Mouse (Mus musculus) forebrain, embryonic 16.5 days (tissue): ENCODE measurements around the gene Polr2i. TPM values are rescaled to one million over a fixed set of nuclear protein-coding genes. Genes with fewer than 3 reads are reported as not detected.

Experiments
- ATAC-seq: fragments of 200-750 bp; cut with Nextera tagmentation; 2 replicates; pipeline ENCODE4 v1.8.0; 2017; ENCODE audit warnings: mild to moderate bottlenecking, moderate library complexity
- H3K27ac ChIP-seq: fragments of 300-500 bp; sonication (generic); 2 replicates; pipeline ENCODE4 v1.5.1; 2014; ENCODE audit warnings: low read length, control low read depth
- H3K27me3 ChIP-seq: fragments of 300-500 bp; sonication (generic); replicated peaks from 2 replicates; pipeline ENCODE4 v1.6.1; 2014; ENCODE audit warnings: low read length; ENCODE audit not compliant: control insufficient read depth, insufficient read depth
- H3K36me3 ChIP-seq: fragments of 300-500 bp; sonication (generic); 2 replicates; pipeline ENCODE4 v1.6.1; 2014; ENCODE audit not compliant: control insufficient read depth, insufficient read depth
- H3K4me1 ChIP-seq: fragments of 300-500 bp; sonication (generic); replicated peaks from 2 replicates; pipeline ENCODE4 v1.6.1; 2014; ENCODE audit warnings: low read length; ENCODE audit not compliant: control insufficient read depth, insufficient read depth
- H3K4me2 ChIP-seq: fragments of 300-500 bp; sonication (generic); 2 replicates; pipeline ENCODE4 v1.6.1; 2014; ENCODE audit warnings: mild to moderate bottlenecking, low read length, control low read depth
- H3K4me3 ChIP-seq: fragments of 300-500 bp; sonication (generic); replicated peaks from 2 replicates; pipeline ENCODE4 v1.5.1; 2014; ENCODE audit warnings: mild to moderate bottlenecking, low read length, control low read depth
- H3K9ac ChIP-seq: fragments of 300-500 bp; sonication (generic); replicated peaks from 2 replicates; pipeline ENCODE4 v1.6.1; 2014; ENCODE audit warnings: low read depth, low read length, control low read depth
- H3K9me3 ChIP-seq: fragments of 300-500 bp; sonication (generic); 2 replicates; pipeline ENCODE4 v1.6.1; 2016; ENCODE audit warnings: low read length; ENCODE audit not compliant: control insufficient read depth
- WGBS: fragments of 180-500 bp; shearing (Covaris S2); extraction: QIAGEN DNeasy Blood & Tissue Kit; methylation state at CpG from one replicate; pipeline ENCODE4 v1.1.7; 2014; 5-methylcytosine and 5-hydroxymethylcytosine counted together
- polyA plus RNA-seq: library from polyadenylated mRNA; unstranded; fragments of >200 nt; fragmentation: Nextera tagmentation; extraction: Ambion mirVana; gene quantifications from 2 replicates; pipeline ENCODE4 v1.2.1, GENCODE M21; 2015

The Polr2i gene
- polyA plus RNA-seq, 1 experiment from 2014 or later: 165 TPM

DNA sequence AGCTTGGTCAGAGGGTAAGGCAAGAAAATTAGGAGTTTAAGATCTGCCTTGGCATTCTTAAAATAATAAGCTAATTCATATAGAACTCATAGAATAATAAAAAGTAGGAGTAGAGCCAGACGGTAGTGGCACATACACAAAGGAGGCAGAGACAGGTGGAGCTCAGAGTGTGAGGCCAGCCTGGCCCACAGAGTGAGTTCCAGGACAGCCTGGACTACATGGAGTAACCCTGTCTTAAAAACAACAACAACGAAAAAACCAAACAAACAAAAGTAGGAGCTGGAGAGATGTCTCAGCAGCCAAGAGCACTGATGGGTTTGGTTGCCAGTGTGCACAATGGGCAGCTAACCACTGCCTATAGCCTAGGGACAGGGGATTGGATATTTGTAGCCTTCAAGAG is 14.5 kb upstream of the Polr2i start:
- Histone ChIP-seq H3K9ac (no peak overlapping the region), H3K36me3 (no peaks in the 10 kb centered on the region), H3K27me3 (no peaks in the 10 kb centered on the region), H3K9me3 (no peaks in the 10 kb centered on the region), H3K4me3 (no peak overlapping the region), H3K4me2 (no peak overlapping the region), H3K4me1 (peaks cover 8% of the 10 kb centered on the region), H3K27ac (no peak overlapping the region)
- 0 out of 2 replicates have a peak, but pooled peaks have one; percentile 26 for ATAC-seq
- 78% methylated on average over 2 of the region's 2 CpGs for WGBS

DNA sequence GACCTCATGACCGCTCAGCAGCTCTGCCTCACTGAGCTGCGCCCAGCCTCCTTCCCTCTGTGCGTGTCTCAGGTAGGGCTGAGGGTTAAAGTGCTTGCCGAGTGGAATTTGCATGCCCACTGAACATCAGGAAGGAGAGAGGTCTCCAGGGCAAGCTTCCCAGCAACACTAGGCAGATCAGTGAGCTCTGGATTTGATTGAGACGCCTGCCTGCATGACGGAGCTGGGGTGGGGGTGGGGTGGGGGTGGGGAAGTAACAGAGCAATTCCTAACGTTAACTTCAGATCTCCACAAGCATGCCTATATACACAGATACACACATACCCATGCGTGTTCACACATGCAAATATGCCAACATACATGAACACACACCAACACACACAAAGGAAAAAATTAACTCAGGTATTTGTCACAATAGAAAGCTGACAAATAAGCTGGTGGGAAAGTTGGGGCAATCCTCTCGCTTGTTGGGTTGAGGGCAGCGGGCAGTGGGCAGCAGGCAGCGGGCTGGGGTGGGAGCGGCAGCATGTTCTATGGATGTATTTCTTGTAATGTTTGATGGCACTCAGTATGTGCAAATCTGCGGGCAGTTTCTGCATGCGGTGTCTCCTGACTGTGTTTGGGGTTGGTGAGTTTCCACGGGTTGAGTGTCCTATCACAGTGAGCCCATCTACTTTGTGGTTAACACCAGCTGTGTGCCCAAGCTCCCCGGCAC is 12.3 kb upstream of the Polr2i start:
- no peaks in the 10 kb centered on the region; the same call in 1 of the 2 replicates for H3K9me3 ChIP-seq
- 2% methylated on average over 16 of the region's 16 CpGs for WGBS

DNA sequence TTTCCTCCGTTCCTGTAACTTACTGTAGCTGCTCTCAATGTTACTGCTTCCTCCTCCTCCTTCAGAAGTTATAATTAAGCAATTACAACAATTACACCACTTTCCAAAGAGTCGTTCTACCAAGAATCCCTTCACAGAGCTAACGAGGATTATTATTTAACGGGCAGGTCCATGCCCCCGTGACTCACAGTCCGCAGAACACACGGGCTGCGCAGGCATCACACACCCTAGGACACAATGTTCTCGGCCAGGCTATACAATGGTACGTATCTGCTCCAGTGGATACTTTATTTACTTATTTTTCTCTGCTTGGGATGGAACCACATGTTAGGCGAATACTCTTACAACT is 11.8 kb upstream of the Polr2i start:
- Histone ChIP-seq H3K4me1 (peaks cover 8% of the 10 kb centered on the region), H3K9me3 (no peaks in the 10 kb centered on the region; the same call in 1 of the 2 replicates), H3K4me2 (peak overlapping the region; percentile 54), H3K36me3 (peaks cover 11% of the 10 kb centered on the region), H3K9ac (peak overlapping the region; percentile 12), H3K27ac (no peak overlapping the region), H3K4me3 (peak overlapping the region; percentile 43), H3K27me3 (no peaks in the 10 kb centered on the region)
- ATAC-seq: no peak
- WGBS: 13% methylated on average over 11 of the region's 11 CpGs

More for the DNA sequence above, 12.3 kb upstream of the Polr2i start:
- Histone ChIP-seq H3K27me3 (no peaks in the 10 kb centered on the region), H3K9ac (peak overlapping the region; percentile 55), H3K4me1 (peaks cover 8% of the 10 kb centered on the region), H3K36me3 (peaks cover 10% of the 10 kb centered on the region), H3K27ac (peak overlapping the region; percentile 18; the same call in 1 of the 2 replicates), H3K4me2 (peak overlapping the region; percentile 54), H3K4me3 (peak overlapping the region; percentile 43)
- peak; percentile 62 for ATAC-seq

DNA sequence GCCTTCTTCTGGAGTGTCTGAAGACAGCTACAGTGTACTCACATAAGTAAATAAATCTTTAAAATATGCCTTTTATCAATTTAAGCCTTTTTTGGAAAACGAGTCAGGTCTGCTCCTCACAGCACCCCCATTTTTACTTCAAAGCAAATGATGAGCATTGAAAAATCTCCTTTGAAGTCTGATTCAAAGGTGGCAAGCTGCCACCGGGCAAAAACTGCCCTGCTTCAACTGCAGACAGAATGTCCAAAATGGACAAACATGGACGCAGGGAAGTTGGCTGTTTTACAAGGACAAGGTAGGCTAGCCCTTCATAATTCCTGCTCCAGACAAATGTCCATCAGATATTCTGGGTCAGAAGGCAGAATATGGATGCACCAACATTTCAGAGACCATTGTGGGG is 10.3 kb upstream of the Polr2i start:
- Histone ChIP-seq H3K4me2 (no peak overlapping the region), H3K36me3 (peaks cover 19% of the 10 kb centered on the region), H3K4me3 (no peak overlapping the region), H3K9me3 (no peaks in the 10 kb centered on the region; the same call in 1 of the 2 replicates), H3K4me1 (peaks cover 8% of the 10 kb centered on the region), H3K27ac (no peak overlapping the region), H3K9ac (no peak overlapping the region), H3K27me3 (no peaks in the 10 kb centered on the region)
- no peak for ATAC-seq
- 77% methylated on average over 3 of the region's 3 CpGs for WGBS

DNA sequence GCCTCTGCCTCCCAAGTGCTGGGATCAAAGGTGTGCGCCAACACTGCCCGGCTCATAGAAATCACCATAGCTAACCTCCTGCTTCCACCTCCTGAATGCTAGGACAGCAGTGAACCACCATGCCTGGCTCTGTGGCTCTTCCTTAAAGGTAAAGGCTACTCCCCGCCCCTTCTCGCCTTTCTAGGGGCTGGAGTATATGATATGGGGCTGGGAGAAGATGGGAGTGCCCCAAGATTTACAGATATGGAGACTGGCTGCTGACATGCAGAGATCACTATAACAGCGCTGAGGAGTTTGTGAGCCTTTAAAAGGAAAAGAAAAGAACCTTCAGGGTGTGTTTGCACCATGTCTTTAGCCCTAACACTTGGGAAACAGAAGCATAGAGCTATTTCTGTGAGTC is 9.5 kb upstream of the Polr2i start:
- H3K36me3 ChIP-seq: peaks cover 24% of the 10 kb centered on the region
- H3K4me2 ChIP-seq: no peak overlapping the region
- 95% methylated on average over 5 of the region's 5 CpGs for WGBS
- H3K9ac ChIP-seq: no peak overlapping the region
- ATAC-seq: no peak
- no peak overlapping the region for H3K4me3 ChIP-seq
- peaks cover 8% of the 10 kb centered on the region for H3K4me1 ChIP-seq
- H3K27me3 ChIP-seq: no peaks in the 10 kb centered on the region
- H3K27ac ChIP-seq: no peak overlapping the region
- H3K9me3 ChIP-seq: no peaks in the 10 kb centered on the region; the same call in 1 of the 2 replicates

DNA sequence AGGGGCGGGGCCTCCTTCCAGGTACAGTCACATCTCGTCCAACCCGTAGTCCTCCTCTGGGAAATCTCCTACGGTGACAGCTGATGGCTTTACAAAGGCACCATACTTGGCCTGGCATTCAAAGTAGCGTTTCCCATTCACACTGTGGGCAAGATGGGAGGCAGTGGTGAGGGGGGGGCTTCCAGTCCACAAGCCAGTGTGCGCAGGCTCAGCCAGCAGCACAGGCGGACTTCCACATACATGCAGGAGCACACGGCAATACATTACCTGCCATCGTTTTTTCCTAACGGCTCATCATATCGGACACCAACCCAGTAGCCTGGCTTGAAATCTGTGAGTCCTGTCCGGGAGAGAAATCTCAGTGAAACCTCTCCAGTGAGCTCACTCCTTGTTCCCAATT is 7.5 kb upstream of the Polr2i start:
- Histone ChIP-seq H3K9me3 (no peaks in the 10 kb centered on the region; the same call in 1 of the 2 replicates), H3K4me1 (peaks cover 5% of the 10 kb centered on the region), H3K9ac (no peak overlapping the region), H3K4me2 (no peak overlapping the region), H3K4me3 (no peak overlapping the region), H3K27me3 (no peaks in the 10 kb centered on the region), H3K36me3 (peaks cover 24% of the 10 kb centered on the region), H3K27ac (no peak overlapping the region)
- 89% methylated on average over 12 of the region's 12 CpGs for WGBS
- ATAC-seq: no peak

DNA sequence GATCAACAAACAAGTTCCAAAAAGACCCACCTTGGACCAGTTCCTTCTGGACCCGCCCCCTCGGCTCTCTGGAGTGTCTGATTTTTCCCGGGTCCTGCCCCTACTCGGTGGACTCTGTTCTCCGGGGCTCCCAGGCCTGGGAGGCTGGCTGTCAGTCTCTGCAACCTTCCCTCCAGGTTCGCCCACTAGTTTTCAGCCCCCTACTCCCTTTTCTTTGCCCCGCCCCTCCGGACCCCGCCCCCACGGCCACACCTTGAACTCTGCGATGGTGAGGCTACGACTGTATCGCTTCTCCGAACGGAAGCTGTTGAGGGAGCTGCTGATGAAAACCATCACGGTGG is 450 bp upstream of the Polr2i start:
- H3K4me3 ChIP-seq: peak overlapping the region; percentile 55
- 1% methylated on average over 16 of the region's 16 CpGs for WGBS
- ATAC-seq: no peak; the same call in 1 of the 2 replicates

DNA sequence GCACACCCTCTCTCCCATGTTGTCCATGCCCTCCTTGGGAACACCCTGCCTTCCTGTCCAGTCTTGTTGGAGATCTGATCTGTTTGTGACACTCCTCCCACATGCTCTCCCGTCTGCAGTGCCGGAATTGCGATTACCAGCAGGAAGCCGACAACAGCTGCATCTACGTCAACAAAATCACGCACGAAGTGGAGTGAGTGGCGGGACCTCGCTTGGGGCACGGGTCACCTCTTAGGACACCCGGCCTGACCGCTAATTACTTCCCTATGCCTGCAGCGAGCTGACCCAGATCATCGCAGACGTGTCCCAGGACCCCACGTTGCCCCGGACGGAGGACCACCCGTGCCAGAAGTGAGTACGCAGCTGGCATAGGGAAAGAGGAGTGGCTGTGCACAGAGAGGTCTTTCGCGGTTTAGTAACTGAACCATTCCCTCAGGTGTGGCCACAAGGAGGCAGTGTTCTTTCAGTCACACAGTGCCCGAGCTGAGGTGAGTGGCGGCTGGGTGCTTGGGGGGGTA is 942 bp downstream of the Polr2i start:
- H3K9ac ChIP-seq: peak overlapping the region; percentile 66
- H3K27ac ChIP-seq: peak overlapping the region; percentile 97
- WGBS: 3% methylated on average over 24 of the region's 24 CpGs
- peaks cover 20% of the 10 kb centered on the region for H3K4me1 ChIP-seq
- peak overlapping the region; percentile 60 for H3K4me2 ChIP-seq
- H3K9me3 ChIP-seq: no peaks in the 10 kb centered on the region
- peak overlapping the region; percentile 55 for H3K4me3 ChIP-seq
- H3K36me3 ChIP-seq: no peaks in the 10 kb centered on the region; the same call in 1 of the 2 replicates
- ATAC-seq: no peak
- no peaks in the 10 kb centered on the region for H3K27me3 ChIP-seq

More for the DNA sequence above, 450 bp upstream of the Polr2i start:
- Histone ChIP-seq H3K27ac (peak overlapping the region; percentile 97), H3K9ac (peak overlapping the region; percentile 59), H3K4me2 (peak overlapping the region; percentile 79), H3K9me3 (no peaks in the 10 kb centered on the region), H3K36me3 (peaks cover 7% of the 10 kb centered on the region; the same call in 1 of the 2 replicates), H3K27me3 (no peaks in the 10 kb centered on the region), H3K4me1 (peaks cover 20% of the 10 kb centered on the region)

DNA sequence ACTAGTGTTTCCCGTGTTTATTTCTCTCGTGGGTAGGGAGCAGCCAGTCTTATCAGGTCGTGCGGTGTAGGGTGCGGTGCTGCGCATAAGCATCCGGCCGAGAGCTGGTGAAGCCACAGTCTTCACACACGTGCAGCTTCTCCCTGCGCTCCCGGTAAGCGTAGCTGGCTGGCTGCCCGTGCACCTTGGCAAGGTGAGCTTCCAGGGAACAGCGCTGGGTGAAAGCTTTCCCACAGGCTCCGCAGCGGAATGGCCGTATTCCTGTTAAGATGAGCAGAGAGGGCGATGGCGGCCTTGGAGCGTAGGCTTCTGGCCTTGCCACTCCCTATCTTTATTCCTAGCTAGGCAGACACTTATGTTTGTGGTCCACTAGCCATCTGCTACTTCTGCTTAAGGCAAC is 1.6 kb downstream of the Polr2i start:
- no peak for ATAC-seq
- 91% methylated on average over 20 of the region's 20 CpGs for WGBS

More for the DNA sequence above, 1.6 kb downstream of the Polr2i start:
- H3K9me3 ChIP-seq: no peaks in the 10 kb centered on the region
- no peaks in the 10 kb centered on the region for H3K27me3 ChIP-seq
- H3K4me3 ChIP-seq: no peak overlapping the region
- H3K9ac ChIP-seq: no peak overlapping the region
- no peak overlapping the region for H3K27ac ChIP-seq
- H3K4me1 ChIP-seq: peaks cover 20% of the 10 kb centered on the region
- peak overlapping the region; percentile 60; the same call in 1 of the 2 replicates for H3K4me2 ChIP-seq
- no peaks in the 10 kb centered on the region for H3K36me3 ChIP-seq
